Mouse (Mus musculus): ENCODE measurements around the gene Hsph1. TPM values are rescaled to one million over a fixed set of nuclear protein-coding genes. Genes with fewer than 3 reads are reported as not detected.

The Hsph1 gene
- polyA plus RNA-seq, 1 experiment from 2014 or later: 13.4 TPM

DNA sequence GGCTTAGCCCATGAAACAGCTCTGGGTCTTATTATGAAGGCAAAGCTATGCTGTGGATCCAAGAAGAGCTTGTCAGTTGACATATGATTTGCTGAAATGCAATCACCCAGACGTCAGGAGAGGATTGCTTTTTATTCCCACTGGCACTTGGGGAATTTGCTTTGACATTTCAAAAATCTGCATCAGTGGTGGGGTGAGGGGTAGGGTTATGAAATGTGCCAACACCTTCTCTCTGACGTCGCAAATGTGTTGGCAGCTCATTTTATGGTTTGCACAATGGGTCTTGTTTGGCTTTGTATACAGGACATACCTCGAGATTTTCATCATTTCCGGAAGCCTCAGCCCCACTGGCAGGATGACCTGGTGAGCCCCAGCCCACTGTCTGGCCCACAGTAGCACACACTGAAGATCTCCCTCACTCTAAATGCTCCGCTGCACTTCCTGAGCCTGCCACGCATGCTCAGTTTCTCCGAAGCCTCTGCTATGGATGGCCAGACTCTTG, 52.0 kb downstream of the Hsph1 start:
- Histone ChIP-seq H3K4me2 (replicated peaks; ENCODE audit: low read depth) (no peak overlapping the region), H3K4me3 (ENCODE audit: low read depth, low read length) (no peak overlapping the region), H3K4me1 (replicated peaks; ENCODE audit: control insufficient read depth, insufficient read depth) (no peaks in the 10 kb centered on the region), H3K36me3 (ENCODE audit: control insufficient read depth, insufficient read depth, low read length) (no peaks in the 10 kb centered on the region), H3K27me3 (ENCODE audit: control insufficient read depth, insufficient read depth, low read length) (no peaks in the 10 kb centered on the region), H3K9ac (ENCODE audit: low read length) (no peak overlapping the region), H3K27ac (replicated peaks) (no peak overlapping the region), H3K9me3 (ENCODE audit: control insufficient read depth, low read length) (no peaks in the 10 kb centered on the region)
- no peak for ATAC-seq (ENCODE audit: low FRiP score, low TSS enrichment)
- WGBS: 68% methylated on average over 8 of the region's 8 CpGs
- no peak for DNase-seq (ENCODE audit: low spot score)
- TF ChIP-seq EP300 (optimal IDR thresholded peaks at IDR 0.05) (no peak), CTCF (IDR thresholded peaks at IDR 0.05; ENCODE audit: low read depth) (no peak)

DNA sequence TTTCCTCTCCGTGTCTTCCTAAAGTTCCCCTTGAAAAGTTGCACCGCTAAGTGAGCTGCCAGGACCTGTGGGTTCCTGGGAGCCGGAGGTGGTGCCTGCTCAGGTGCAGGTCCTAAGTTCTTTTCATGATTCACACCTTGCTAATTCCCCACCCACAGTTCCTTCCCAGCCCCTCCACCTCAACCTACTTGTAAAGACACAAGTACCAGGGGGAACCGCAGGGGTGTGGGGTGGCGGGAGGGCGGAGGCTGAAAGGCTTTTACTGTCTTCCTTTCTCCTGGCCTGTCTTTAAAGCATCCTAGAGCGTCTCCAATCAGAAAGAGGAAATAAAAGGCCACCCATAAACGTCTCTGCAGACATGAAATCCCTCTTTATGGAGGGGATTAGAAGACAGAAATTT, 52.7 kb downstream of the Hsph1 start:
- 23% methylated on average over 8 of the region's 8 CpGs for WGBS
- Histone ChIP-seq H3K27me3 (ENCODE audit: control insufficient read depth, insufficient read depth, low read length) (no peaks in the 10 kb centered on the region), H3K27ac (replicated peaks) (no peak overlapping the region), H3K4me3 (ENCODE audit: low read depth, low read length) (no peak overlapping the region), H3K9me3 (ENCODE audit: control insufficient read depth, low read length) (no peaks in the 10 kb centered on the region), H3K4me1 (replicated peaks; ENCODE audit: control insufficient read depth, insufficient read depth) (no peaks in the 10 kb centered on the region), H3K9ac (ENCODE audit: low read length) (no peak overlapping the region), H3K36me3 (ENCODE audit: control insufficient read depth, insufficient read depth, low read length) (no peaks in the 10 kb centered on the region), H3K4me2 (replicated peaks; ENCODE audit: low read depth) (no peak overlapping the region)
- no peak for TF ChIP-seq EP300 (optimal IDR thresholded peaks at IDR 0.05)
- TF ChIP-seq CTCF (IDR thresholded peaks at IDR 0.05; ENCODE audit: low read depth): no peak
- ATAC-seq (ENCODE audit: low FRiP score, low TSS enrichment) (no peak), DNase-seq (ENCODE audit: low spot score) (no peak)

DNA sequence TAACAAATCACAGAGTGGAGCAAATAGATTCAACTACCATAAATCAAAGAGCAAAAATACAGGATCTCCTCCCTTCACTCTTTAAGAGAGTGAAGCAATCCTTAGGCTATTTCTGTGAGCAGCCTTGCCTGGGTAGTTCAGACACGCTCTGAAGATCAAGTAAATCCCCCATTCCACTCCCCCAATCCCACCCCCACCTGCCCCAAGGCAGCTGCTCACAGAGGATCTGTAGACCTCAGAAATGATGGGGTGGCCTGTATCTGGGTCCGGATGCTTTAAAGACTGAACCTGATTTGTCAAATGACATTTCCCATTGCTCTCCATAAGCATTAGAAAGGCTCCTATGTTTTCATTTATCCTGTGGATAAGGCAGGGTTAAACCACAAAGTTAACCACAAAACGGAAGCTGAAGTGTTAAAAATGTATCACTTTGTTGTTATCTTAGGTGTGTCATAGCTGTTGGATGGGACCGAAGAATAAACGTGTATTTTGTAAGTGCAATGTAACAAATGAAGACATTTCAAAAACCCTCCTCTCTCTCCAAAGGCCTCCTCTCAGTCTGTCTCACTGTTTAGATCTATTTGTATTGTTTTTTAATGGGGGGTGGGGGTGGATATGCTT, 53.4 kb downstream of the Hsph1 start:
- Histone ChIP-seq H3K9ac (ENCODE audit: low read length) (no peak overlapping the region), H3K9me3 (ENCODE audit: control insufficient read depth, low read length) (no peaks in the 10 kb centered on the region), H3K4me3 (ENCODE audit: low read depth, low read length) (no peak overlapping the region), H3K4me1 (replicated peaks; ENCODE audit: control insufficient read depth, insufficient read depth) (no peaks in the 10 kb centered on the region), H3K36me3 (ENCODE audit: control insufficient read depth, insufficient read depth, low read length) (no peaks in the 10 kb centered on the region), H3K27ac (replicated peaks) (no peak overlapping the region), H3K27me3 (ENCODE audit: control insufficient read depth, insufficient read depth, low read length) (no peaks in the 10 kb centered on the region), H3K4me2 (replicated peaks; ENCODE audit: low read depth) (no peak overlapping the region)
- ATAC-seq (ENCODE audit: low FRiP score, low TSS enrichment): no peak
- DNase-seq (ENCODE audit: low spot score): no peak
- WGBS: 47% methylated on average over 5 of the region's 5 CpGs
- no peak for TF ChIP-seq EP300 (optimal IDR thresholded peaks at IDR 0.05)
- TF ChIP-seq CTCF (IDR thresholded peaks at IDR 0.05; ENCODE audit: low read depth): no peak

DNA sequence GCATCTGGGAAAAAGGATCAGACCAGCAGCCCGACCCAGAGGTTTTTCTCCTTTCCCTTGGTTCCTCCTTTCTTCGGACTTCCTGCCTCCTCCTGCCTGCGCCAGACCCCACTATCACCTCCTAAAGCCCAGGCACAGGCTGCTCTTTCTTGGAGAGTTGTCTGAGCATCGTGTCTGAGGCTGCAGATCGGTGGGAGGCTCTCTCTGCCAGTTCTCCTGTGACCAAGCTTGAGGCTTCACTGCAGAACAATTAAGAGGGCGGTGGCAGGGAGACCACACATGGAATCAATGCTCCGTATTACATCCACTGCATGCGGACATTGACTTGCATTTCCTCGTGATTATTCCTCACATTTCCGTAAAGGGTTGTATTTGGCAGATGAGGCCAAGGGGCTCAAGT, 58.7 kb downstream of the Hsph1 start:
- H3K4me1 ChIP-seq (replicated peaks; ENCODE audit: control insufficient read depth, insufficient read depth): no peaks in the 10 kb centered on the region
- H3K9me3 ChIP-seq (ENCODE audit: control insufficient read depth, low read length): no peaks in the 10 kb centered on the region
- H3K27me3 ChIP-seq (ENCODE audit: control insufficient read depth, insufficient read depth, low read length): no peaks in the 10 kb centered on the region
- no peak overlapping the region for H3K4me3 ChIP-seq (ENCODE audit: low read depth, low read length)
- ATAC-seq (ENCODE audit: low FRiP score, low TSS enrichment) (no peak), DNase-seq (ENCODE audit: low spot score) (no peak)
- TF ChIP-seq EP300 (optimal IDR thresholded peaks at IDR 0.05) (no peak), CTCF (IDR thresholded peaks at IDR 0.05; ENCODE audit: low read depth) (no peak)
- no peak overlapping the region for H3K4me2 ChIP-seq (replicated peaks; ENCODE audit: low read depth)
- no peaks in the 10 kb centered on the region for H3K36me3 ChIP-seq (ENCODE audit: control insufficient read depth, insufficient read depth, low read length)
- 30% methylated on average over 10 of the region's 10 CpGs for WGBS
- H3K27ac ChIP-seq (replicated peaks): no peak overlapping the region
- no peak overlapping the region for H3K9ac ChIP-seq (ENCODE audit: low read length)

DNA sequence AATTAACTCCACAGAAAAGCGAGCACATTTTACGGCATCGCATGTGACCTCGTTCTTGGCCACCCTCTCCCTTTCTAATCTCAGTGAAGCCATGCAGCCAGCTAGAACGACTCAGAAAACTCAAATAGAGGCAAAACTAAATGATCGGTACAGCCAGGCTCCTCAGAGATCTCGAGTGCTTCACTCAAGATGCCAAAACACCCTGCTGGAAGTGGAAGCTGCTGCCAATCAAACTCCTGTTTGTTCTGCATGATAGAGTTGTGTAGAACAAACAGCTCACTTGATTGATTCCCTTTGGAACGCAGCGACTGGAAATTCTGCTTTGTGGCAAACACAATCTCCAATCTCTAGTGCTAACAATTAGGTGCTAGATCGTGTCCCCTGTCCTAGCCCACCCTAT, 59.2 kb downstream of the Hsph1 start:
- Histone ChIP-seq H3K9me3 (ENCODE audit: control insufficient read depth, low read length) (no peaks in the 10 kb centered on the region), H3K36me3 (ENCODE audit: control insufficient read depth, insufficient read depth, low read length) (no peaks in the 10 kb centered on the region), H3K4me3 (ENCODE audit: low read depth, low read length) (no peak overlapping the region), H3K4me2 (replicated peaks; ENCODE audit: low read depth) (no peak overlapping the region), H3K9ac (ENCODE audit: low read length) (no peak overlapping the region), H3K4me1 (replicated peaks; ENCODE audit: control insufficient read depth, insufficient read depth) (no peaks in the 10 kb centered on the region), H3K27me3 (ENCODE audit: control insufficient read depth, insufficient read depth, low read length) (no peaks in the 10 kb centered on the region), H3K27ac (replicated peaks) (no peak overlapping the region)
- ATAC-seq (ENCODE audit: low FRiP score, low TSS enrichment) (no peak), DNase-seq (ENCODE audit: low spot score) (peak; percentile 21)
- TF ChIP-seq EP300 (optimal IDR thresholded peaks at IDR 0.05) (no peak), CTCF (IDR thresholded peaks at IDR 0.05; ENCODE audit: low read depth) (no peak)
- 26% methylated on average over 10 of the region's 10 CpGs for WGBS

DNA sequence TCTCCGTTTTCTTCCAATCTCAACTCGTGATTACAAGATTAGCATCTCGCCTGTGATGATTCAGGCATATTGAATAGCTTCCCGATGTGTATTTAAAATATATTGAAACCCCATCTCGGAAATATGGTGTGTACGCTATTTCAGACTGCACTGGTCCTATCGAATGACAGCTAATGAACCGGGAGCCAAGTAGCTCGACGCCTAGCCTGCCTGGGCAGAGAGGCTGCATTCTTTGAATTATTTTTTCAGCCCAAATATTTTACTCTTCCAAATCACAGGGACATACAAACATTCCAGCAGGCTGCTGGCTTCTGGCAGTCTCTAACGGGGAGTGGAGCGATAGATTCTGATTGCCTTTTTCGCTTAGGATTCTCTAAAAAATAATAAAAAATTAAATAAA, 67.2 kb downstream of the Hsph1 start:
- no peak overlapping the region for H3K9ac ChIP-seq (ENCODE audit: low read length)
- no peaks in the 10 kb centered on the region for H3K27me3 ChIP-seq (ENCODE audit: control insufficient read depth, insufficient read depth, low read length)
- H3K4me1 ChIP-seq (replicated peaks; ENCODE audit: control insufficient read depth, insufficient read depth): peaks cover 3% of the 10 kb centered on the region; the same call in 1 of the 2 replicates
- no peaks in the 10 kb centered on the region for H3K36me3 ChIP-seq (ENCODE audit: control insufficient read depth, insufficient read depth, low read length)
- no peak for TF ChIP-seq EP300 (optimal IDR thresholded peaks at IDR 0.05)
- TF ChIP-seq CTCF (IDR thresholded peaks at IDR 0.05; ENCODE audit: low read depth): no peak
- H3K4me2 ChIP-seq (replicated peaks; ENCODE audit: low read depth): 0 out of 2 replicates have a peak overlapping the region, but pooled peaks have one; percentile 1
- WGBS: 38% methylated on average over 13 of the region's 13 CpGs
- no peak for ATAC-seq (ENCODE audit: low FRiP score, low TSS enrichment)
- no peak overlapping the region for H3K4me3 ChIP-seq (ENCODE audit: low read depth, low read length)
- no peak overlapping the region for H3K27ac ChIP-seq (replicated peaks)
- DNase-seq (ENCODE audit: low spot score): no peak
- no peaks in the 10 kb centered on the region for H3K9me3 ChIP-seq (ENCODE audit: control insufficient read depth, low read length)

All from stomach, postnatal 0 days (tissue).